Mouse (Mus musculus) layer of hippocampus, adult 2 months (tissue): ENCODE measurements around the gene Lyst. TPM values are rescaled to one million over a fixed set of nuclear protein-coding genes. Genes with fewer than 3 reads are reported as not detected.

Experiments used
- DNase-seq, 2 experiments: peaks; one replicate each; pipeline ENCODE4 v3.0.0; 2022; ENCODE audit warnings: low spot score in 2 of 2
- H3K27ac ChIP-seq: fragments of 200-600 bp; 2 replicates; pipeline ENCODE4 v1.8.1; 2022
- H3K4me3 ChIP-seq: fragments of 200-600 bp; 2 replicates; pipeline ENCODE4 v1.8.1; 2022; ENCODE audit warnings: mild to moderate bottlenecking
- CTCF ChIP-seq: fragments of 200-600 bp; conservative IDR thresholded peaks from 2 replicates; pipeline ENCODE4 v1.8.1; 2022; ENCODE audit warnings: antibody characterized with exemption, mild to moderate bottlenecking, moderate library complexity
- total RNA-seq, 2 experiments: library from RNA; stranded (reverse); gene quantifications; 2 replicates each; pipeline ENCODE4 v1.2.3; 2021

Gene Lyst
- total RNA-seq, 2 experiments from 2014 or later = 96.3 to 107 TPM

- no peak overlapping the region for H3K4me3 ChIP-seq
- no peak for TF ChIP-seq CTCF
- DNase-seq = no peak
- no peak overlapping the region for H3K27ac ChIP-seq
Observed at GRCm38 (mm10) chr13:13808337-13809132, 218.3 kb downstream of the Lyst start.

- no peak overlapping the region for H3K4me3 ChIP-seq
- no peak for DNase-seq
- H3K27ac ChIP-seq = no peak overlapping the region
- no peak for TF ChIP-seq CTCF
Observed at GRCm38 (mm10) chr13:13810885-13811284, 220.7 kb downstream of the Lyst start.

- H3K4me3 ChIP-seq = no peak overlapping the region
- no peak for TF ChIP-seq CTCF
- DNase-seq = no peak
Observed at GRCm38 (mm10) chr13:13818696-13819095, 228.5 kb downstream of the Lyst start.

GRCm38 (mm10) chr13:13820234-13821123 is 230.3 kb downstream of the Lyst start:
- DNase-seq = no peak
- Histone ChIP-seq H3K4me3 (no peak overlapping the region), H3K27ac (no peak overlapping the region)
- TF ChIP-seq CTCF = no peak

More at GRCm38 (mm10) chr13:13818696-13819095, 228.5 kb downstream of the Lyst start:
- no peak overlapping the region for H3K27ac ChIP-seq

GRCm38 (mm10) chr13:13824946-13825345 is 234.7 kb downstream of the Lyst start:
- H3K4me3 ChIP-seq = no peak overlapping the region
- no peak for TF ChIP-seq CTCF
- DNase-seq = no peak
- no peak overlapping the region for H3K27ac ChIP-seq

- DNase-seq = no peak
- no peak overlapping the region for H3K4me3 ChIP-seq
- H3K27ac ChIP-seq = no peak overlapping the region
- TF ChIP-seq CTCF = no peak
Observed at GRCm38 (mm10) chr13:13826533-13826932, 236.3 kb downstream of the Lyst start.

GRCm38 (mm10) chr13:13828125-13828524 is 237.9 kb downstream of the Lyst start:
- peak; percentile 23 for TF ChIP-seq CTCF
- no peak for DNase-seq
- Histone ChIP-seq H3K4me3 (no peak overlapping the region), H3K27ac (no peak overlapping the region)

Other genes with a start within 250 kb of the Lyst start
- 10 to 100 TPM; 21.5 to 21.6 TPM for gene Gpr137b, start 196.4 kb upstream of the Lyst start, total RNA-seq
- gene Nid1, start 152.8 kb upstream of the Lyst start, total RNA-seq = 1 to 10 TPM; 4.3 to 6.2 TPM
- gene Gng4, start 193.7 kb downstream of the Lyst start, total RNA-seq = 10 to 100 TPM; 15.8 to 18.0 TPM